Mouse (Mus musculus) ES-E14 (cell line): ENCODE results near the gene Ctu2.

Experiments used
- CHD2 ChIP-seq: IDR thresholded peaks from 2 replicates; pipeline ENCODE4 v1.6.1; 2014; ENCODE audit warnings: mild to moderate bottlenecking, low read depth, low read length, inconsistent platforms
- HCFC1 ChIP-seq: IDR thresholded peaks from 2 replicates; pipeline ENCODE4 v1.6.1; 2012; ENCODE audit warnings: low read length, inconsistent platforms, borderline replicate concordance; ENCODE audit not compliant: insufficient read depth
- ZNF384 ChIP-seq: IDR thresholded peaks from 2 replicates; pipeline ENCODE4 v1.6.1; 2012; ENCODE audit warnings: low read depth, low read length, inconsistent platforms

- TF ChIP-seq ZNF384 (no peak), CHD2 (no peak), HCFC1 (no peak)
Measured at GRCm38 (mm10) chr8:122524506-122524905, 48.6 kb downstream of the Ctu2 start.
